Mouse (Mus musculus) midbrain, embryonic 15.5 days (tissue): ENCODE results near the gene Acd. TPM values are rescaled to one million over a fixed set of nuclear protein-coding genes. Genes with fewer than 3 reads are reported as not detected.
A peak's percentile ranks its signal among the peaks of the same experiment; 100 is the strongest.

ENCODE experiments used
- ATAC-seq: fragments of 200-750 bp; cut with Nextera tagmentation; replicated peaks from 2 replicates; pipeline ENCODE4 v1.8.0; 2017; ENCODE audit warnings: moderate TSS enrichment
- H3K27ac ChIP-seq: fragments of 300-500 bp; sonication (generic); 2 replicates; pipeline ENCODE4 v1.5.1; 2015; ENCODE audit warnings: mild to moderate bottlenecking, inconsistent platforms
- H3K27me3 ChIP-seq: fragments of 300-500 bp; sonication (generic); replicated peaks from 2 replicates; pipeline ENCODE4 v1.6.1; 2015; ENCODE audit warnings: inconsistent platforms
- H3K36me3 ChIP-seq: fragments of 300-500 bp; sonication (generic); replicated peaks from 2 replicates; pipeline ENCODE4 v1.6.1; 2015; ENCODE audit warnings: inconsistent platforms
- H3K4me1 ChIP-seq: fragments of 300-500 bp; sonication (generic); 2 replicates; pipeline ENCODE4 v1.6.1; 2015; ENCODE audit warnings: inconsistent platforms
- H3K4me2 ChIP-seq: fragments of 300-500 bp; sonication (generic); 2 replicates; pipeline ENCODE4 v1.6.1; 2015; ENCODE audit warnings: inconsistent platforms, mild to moderate bottlenecking, moderate library complexity
- H3K4me3 ChIP-seq: fragments of 300-500 bp; sonication (generic); 2 replicates; pipeline ENCODE4 v1.5.1; 2015; ENCODE audit warnings: mild to moderate bottlenecking, inconsistent platforms
- H3K9ac ChIP-seq: fragments of 300-500 bp; sonication (generic); 2 replicates; pipeline ENCODE4 v1.6.1; 2015; ENCODE audit warnings: mild to moderate bottlenecking, inconsistent platforms
- H3K9me3 ChIP-seq: fragments of 300-500 bp; sonication (generic); 2 replicates; pipeline ENCODE4 v1.6.1; 2016; ENCODE audit warnings: inconsistent platforms
- WGBS: fragments of 180-500 bp; shearing (Covaris S2); methylation state at CpG from one replicate; pipeline ENCODE4 v1.1.7; 2015; ENCODE audit warnings: mixed read lengths; 5-methylcytosine and 5-hydroxymethylcytosine counted together
- polyA plus RNA-seq: library from polyadenylated mRNA; unstranded; fragments of >200 nt; fragmentation: Nextera tagmentation; extraction: Ambion mirVana; gene quantifications from 2 replicates; pipeline ENCODE4 v1.2.1, GENCODE M21; 2015

The Acd gene
- polyA plus RNA-seq: 104 and 106 TPM in 2 replicates

DNA sequence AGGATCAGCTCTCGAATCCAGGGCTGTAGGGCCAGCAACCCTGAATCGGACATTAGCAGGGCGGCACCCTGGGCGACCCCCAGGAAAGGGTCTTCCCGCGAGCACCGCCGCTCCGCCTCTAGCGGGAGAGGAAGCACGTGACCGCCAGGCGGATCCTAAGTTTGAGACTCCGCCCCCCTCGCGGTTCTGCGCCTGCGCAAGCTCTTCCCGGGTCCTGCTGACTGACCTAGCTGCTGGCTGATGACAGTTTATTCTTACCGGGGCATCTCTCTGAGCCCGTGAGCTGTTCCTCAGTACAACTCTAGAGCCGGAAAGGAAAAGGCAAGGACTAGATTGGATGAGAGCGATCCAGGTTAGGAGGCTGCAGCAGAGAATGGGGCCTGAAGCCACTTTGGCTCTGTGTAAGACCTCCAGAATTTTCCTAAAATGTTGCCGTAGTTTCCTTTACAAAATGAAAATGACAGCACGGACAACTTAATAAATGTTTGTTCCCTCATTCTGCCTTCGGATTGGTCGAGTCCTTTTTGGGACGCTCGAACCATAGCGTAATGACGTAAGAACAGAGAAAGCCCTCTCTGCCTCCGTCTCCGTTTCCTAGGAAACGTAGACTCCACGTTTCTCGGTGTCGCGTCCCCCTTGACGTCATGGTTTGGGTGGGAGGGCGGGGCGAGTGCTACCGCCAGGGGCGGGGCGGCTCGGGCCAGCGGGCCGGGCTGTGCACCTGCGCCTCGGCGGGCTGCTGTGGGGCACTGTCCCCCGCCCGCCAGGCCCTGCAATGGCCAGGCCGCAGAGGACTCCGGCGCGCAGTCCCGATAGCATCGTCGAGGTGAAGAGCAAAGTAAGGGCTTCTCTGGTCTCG is at the start of gene Acd, which contains the start of gene Pard6a:
Gene Acd, minus strand, starts transcription at position 137 of the 859 bp plus-strand sequence.
Gene Pard6a, plus strand, starts transcription at position 183 of the 859 bp plus-strand sequence.
- peaks cover 24% of the 10 kb centered on the region for H3K4me1 ChIP-seq
- no peaks in the 10 kb centered on the region for H3K9me3 ChIP-seq
- peak; percentile 79 for ATAC-seq
- H3K27me3 ChIP-seq: no peaks in the 10 kb centered on the region
- H3K9ac ChIP-seq: peak within 1 kb of the TSS; percentile 67
- under 1% methylated on average over 60 of the region's 60 CpGs for WGBS
- peak within 1 kb of the TSS; percentile 85 for H3K4me2 ChIP-seq
- H3K27ac ChIP-seq: peak within 1 kb of the TSS; percentile 92
- peaks cover 20% of the 10 kb centered on the region for H3K36me3 ChIP-seq
- peak within 1 kb of the TSS; percentile 64 for H3K4me3 ChIP-seq

DNA sequence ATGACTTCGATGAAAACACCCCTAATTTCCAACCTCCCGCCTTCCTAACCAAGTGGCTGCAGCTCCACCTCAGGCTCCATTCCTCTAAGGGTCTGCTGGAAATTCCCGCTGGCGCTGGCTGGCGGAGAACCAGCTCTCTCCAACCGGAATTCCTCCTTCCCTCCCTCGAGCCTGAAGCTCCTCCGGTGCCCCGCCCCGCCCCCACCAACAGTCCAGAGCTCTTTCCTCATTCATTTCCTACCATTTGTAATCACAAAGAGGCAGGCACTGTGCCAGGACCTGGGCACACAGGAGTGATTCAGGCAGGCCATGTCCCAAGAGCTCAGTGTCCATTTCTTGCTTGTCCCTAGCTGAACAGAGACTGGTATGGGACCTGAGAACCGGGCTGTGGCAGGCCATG is 49.7 kb upstream of the Acd start:
- ATAC-seq: 0 out of 2 replicates have a peak, but pooled peaks have one; percentile 29

DNA sequence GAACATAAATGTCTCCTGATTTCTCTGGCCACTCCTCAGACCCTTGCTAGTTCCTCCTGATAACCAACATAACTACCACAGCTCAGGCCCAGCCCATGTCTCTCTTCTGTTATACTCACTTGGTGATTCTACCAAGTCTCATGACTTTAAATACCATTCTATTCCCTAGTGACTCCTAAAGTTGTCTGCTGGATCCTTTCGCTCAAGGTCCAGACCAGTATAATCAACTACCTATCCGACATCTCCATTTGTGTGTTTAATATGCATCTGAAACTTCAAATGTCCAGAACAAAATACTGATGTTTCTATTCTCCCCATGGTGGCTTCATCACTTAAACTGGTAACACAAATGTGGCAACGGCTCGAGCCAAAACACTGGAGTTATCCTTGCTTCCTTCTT is 42.4 kb upstream of the Acd start:
- Histone ChIP-seq H3K36me3 (no peaks in the 10 kb centered on the region; the same call in 1 of the 2 replicates), H3K27me3 (no peaks in the 10 kb centered on the region), H3K9ac (no peak overlapping the region), H3K4me1 (no peaks in the 10 kb centered on the region; the same call in 1 of the 2 replicates), H3K9me3 (no peaks in the 10 kb centered on the region), H3K27ac (no peak overlapping the region), H3K4me2 (no peak overlapping the region), H3K4me3 (no peak overlapping the region)
- WGBS: 91% methylated on average over 4 of the region's 4 CpGs
- ATAC-seq: no peak

More for the DNA sequence above, 49.7 kb upstream of the Acd start:
- Histone ChIP-seq H3K36me3 (no peaks in the 10 kb centered on the region), H3K27ac (peak overlapping the region; percentile 51; the same call in 1 of the 2 replicates), H3K4me3 (no peak overlapping the region), H3K9ac (no peak overlapping the region; the same call in 1 of the 2 replicates), H3K27me3 (no peaks in the 10 kb centered on the region), H3K9me3 (no peaks in the 10 kb centered on the region), H3K4me1 (peaks cover 42% of the 10 kb centered on the region), H3K4me2 (peak overlapping the region; percentile 16)
- WGBS: 9% methylated on average over 11 of the region's 11 CpGs

DNA sequence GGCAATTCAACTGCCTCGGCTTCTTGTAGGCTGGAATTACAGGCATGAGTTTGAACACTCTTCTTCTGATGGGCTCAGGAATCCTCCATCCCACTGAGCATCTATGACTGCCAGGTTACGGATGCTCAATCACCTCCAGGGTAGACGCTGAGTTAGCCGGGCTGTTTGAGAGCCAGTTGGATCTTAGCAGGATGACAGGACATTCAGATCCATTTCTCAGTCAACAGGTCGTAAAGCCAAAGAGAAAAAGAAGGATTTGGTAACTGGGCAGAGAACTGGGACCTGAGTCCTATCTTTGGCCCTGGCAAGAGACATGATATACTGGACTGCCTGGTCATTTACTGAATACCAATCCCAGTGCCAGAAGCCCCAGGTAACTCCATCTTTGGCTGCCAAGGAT is 38.3 kb upstream of the Acd start:
- Histone ChIP-seq H3K9ac (no peak overlapping the region), H3K27ac (no peak overlapping the region), H3K9me3 (no peaks in the 10 kb centered on the region), H3K4me2 (no peak overlapping the region), H3K4me3 (no peak overlapping the region), H3K27me3 (no peaks in the 10 kb centered on the region), H3K36me3 (no peaks in the 10 kb centered on the region; the same call in 1 of the 2 replicates), H3K4me1 (no peaks in the 10 kb centered on the region)
- WGBS: 93% methylated on average over 5 of the region's 5 CpGs
- no peak for ATAC-seq

DNA sequence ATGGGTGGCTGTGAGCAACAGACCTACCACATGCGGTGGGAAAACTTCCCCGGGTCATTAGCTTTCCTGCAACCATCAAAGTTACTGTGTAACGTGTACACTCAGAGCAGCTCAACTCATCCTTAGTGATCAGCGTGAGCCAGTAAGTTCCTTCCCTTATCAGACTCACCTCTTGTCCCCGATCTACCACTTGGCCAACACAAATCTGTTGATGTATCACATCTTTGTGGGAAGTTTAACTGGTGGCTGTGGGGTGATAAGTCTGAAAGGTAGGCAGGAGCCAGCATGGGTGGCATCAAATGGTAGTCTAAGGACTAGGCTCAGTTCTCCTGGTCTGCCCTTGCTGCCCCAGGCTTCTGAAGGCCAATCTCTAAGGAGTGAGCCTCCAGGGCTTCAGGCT is 31.3 kb upstream of the Acd start:
- no peak overlapping the region for H3K27ac ChIP-seq
- H3K9me3 ChIP-seq: no peaks in the 10 kb centered on the region
- H3K4me3 ChIP-seq: no peak overlapping the region
- H3K4me2 ChIP-seq: no peak overlapping the region
- no peak for ATAC-seq
- H3K4me1 ChIP-seq: no peaks in the 10 kb centered on the region
- WGBS: 95% methylated on average over 5 of the region's 5 CpGs
- no peaks in the 10 kb centered on the region for H3K27me3 ChIP-seq
- no peak overlapping the region for H3K9ac ChIP-seq
- peaks cover 8% of the 10 kb centered on the region for H3K36me3 ChIP-seq

DNA sequence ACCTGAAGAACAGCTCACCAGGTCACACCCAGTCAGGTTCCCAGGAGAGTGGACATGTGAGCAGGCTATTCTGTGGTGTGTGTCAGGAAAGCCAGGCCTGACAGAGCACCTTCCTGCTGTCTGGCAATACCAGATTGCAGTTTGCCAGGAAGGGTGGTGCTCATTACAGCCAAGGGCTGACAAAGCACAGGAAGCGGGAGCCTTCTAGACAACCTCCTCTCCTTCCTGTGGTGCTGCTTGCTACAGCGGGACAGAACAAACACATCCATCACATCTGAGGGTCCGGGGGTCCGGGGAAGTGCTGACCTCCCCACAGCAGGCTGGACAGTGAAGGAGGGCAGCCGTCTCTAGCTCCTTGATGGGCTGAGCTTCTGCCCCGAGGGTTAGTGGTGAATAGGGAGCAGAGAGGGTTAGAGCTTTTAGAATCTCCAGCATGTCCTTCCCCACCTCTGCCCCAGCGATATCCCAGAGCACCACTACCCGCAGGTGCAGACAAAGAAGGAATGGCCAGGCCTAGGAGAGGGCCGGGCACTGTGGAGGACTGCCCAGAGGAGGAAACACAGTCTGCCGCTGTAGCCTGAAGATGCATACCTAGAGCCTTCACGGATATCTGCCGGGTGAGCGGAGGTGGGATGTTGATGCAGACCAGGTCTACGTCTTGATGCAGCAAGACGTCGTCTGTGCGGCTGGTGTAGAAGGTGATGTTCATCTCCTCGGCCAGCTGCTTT is 26.7 kb upstream of the Acd start:
- peaks cover 34% of the 10 kb centered on the region for H3K36me3 ChIP-seq
- no peaks in the 10 kb centered on the region for H3K4me1 ChIP-seq
- ATAC-seq: no peak
- no peak overlapping the region for H3K4me3 ChIP-seq
- H3K9ac ChIP-seq: no peak overlapping the region
- no peaks in the 10 kb centered on the region for H3K9me3 ChIP-seq
- WGBS: 89% methylated on average over 18 of the region's 18 CpGs
- H3K4me2 ChIP-seq: no peak overlapping the region
- no peaks in the 10 kb centered on the region for H3K27me3 ChIP-seq
- no peak overlapping the region for H3K27ac ChIP-seq

DNA sequence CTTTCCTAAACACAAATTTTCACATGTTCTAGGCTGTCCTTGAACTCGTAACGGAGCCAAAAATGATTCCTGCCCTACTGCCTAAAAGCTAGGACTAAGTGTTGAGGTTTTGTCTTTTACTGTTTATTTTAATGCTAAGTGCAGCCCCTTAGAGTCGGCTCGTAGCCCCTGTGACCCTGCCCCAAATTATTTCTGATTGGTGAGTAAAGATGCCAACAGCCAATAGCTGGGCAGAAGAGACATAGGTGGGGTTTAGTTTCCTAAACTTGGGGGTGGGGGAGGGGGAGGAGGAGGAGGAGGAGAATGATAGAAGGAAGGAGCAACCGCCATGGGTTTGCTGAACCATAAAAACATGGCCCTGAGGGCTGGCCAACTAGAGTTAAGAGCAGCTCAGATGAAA is 24.8 kb upstream of the Acd start:
- ATAC-seq: no peak
- Histone ChIP-seq H3K9ac (no peak overlapping the region), H3K36me3 (peaks cover 34% of the 10 kb centered on the region), H3K27me3 (no peaks in the 10 kb centered on the region), H3K4me1 (no peaks in the 10 kb centered on the region), H3K27ac (no peak overlapping the region), H3K4me3 (no peak overlapping the region), H3K4me2 (no peak overlapping the region), H3K9me3 (no peaks in the 10 kb centered on the region)
- 82% methylated on average over 5 of the region's 5 CpGs for WGBS

DNA sequence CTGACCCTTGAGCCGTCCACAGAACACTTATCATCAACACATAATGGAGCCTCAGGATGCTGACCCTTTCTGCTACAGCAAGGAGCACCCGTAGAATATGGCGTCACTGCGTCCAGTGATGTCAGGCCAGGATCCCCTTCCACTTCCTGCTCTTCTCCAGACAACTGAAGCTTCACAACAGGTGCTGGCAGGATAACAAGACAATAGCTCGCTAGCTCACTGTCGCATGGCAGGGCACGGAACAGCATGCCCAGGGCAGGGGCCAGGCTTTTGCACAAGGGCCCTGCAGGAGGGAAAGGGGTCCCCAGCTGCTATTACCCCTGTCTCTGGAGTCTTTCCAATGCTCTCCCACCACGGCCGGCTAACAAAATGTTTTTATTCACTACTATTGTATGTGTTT is 22.0 kb upstream of the Acd start:
- no peak overlapping the region for H3K27ac ChIP-seq
- no peak for ATAC-seq
- no peaks in the 10 kb centered on the region for H3K27me3 ChIP-seq
- H3K4me1 ChIP-seq: no peaks in the 10 kb centered on the region
- peaks cover 33% of the 10 kb centered on the region for H3K36me3 ChIP-seq
- no peaks in the 10 kb centered on the region for H3K9me3 ChIP-seq
- H3K4me2 ChIP-seq: no peak overlapping the region
- no peak overlapping the region for H3K4me3 ChIP-seq
- H3K9ac ChIP-seq: no peak overlapping the region
- 92% methylated on average over 9 of the region's 9 CpGs for WGBS

DNA sequence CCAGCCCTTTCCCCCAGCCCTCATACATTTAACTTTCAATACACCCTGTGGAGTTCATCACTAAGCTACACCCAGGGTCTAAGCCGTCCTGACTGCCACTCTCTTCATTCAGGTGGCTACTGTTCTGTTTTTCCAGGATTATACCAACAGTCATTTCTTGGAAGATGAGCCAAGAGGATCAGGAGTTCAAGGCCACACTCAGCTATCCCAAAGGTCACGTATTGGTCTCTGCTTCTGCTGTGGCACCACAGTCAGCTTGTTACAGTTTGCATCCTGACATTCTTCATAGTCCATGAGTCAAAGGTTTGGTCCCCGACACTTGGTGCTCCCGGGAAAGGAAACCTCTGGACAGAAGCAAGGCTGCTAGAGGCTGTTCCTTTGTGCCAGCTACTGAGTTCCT is 18.7 kb upstream of the Acd start:
- WGBS: 83% methylated on average over 4 of the region's 4 CpGs
- no peaks in the 10 kb centered on the region for H3K9me3 ChIP-seq
- H3K36me3 ChIP-seq: peaks cover 20% of the 10 kb centered on the region; the same call in 1 of the 2 replicates
- no peak for ATAC-seq
- H3K4me3 ChIP-seq: no peak overlapping the region
- no peaks in the 10 kb centered on the region for H3K27me3 ChIP-seq
- H3K27ac ChIP-seq: no peak overlapping the region
- no peak overlapping the region for H3K4me2 ChIP-seq
- H3K4me1 ChIP-seq: no peaks in the 10 kb centered on the region
- no peak overlapping the region for H3K9ac ChIP-seq

DNA sequence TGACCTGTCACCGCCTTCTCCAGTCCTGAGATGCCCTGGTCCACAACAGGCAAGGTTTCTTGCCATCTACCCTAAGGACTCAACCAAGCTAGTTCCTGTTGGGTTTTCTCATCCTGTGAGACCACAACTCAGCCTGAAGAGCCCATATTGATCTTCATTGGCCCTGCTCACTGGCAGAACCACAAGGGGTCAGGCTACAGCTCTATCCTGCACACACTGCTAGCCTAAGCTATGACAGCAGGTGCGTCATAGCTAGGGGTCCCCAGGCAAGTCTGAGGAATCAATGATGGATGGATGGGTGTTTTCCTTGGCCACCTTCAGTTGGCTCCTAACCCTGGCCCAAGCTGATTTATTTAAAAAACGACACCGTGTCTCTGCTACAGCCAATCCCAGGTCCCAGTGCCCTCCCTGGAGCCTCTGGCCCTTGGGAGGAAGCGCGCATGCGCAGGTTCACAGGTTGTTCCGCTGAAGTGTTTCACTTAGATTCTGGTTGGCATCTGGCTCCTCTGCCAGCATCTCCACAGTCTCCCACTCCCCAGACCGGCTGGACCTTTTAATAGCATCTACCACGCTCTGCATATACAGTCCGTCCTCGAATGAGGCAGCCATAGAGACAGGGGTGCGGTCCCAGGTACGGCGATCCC is 15.5 kb upstream of the Acd start:
- no peak for ATAC-seq
- 96% methylated on average over 15 of the region's 15 CpGs for WGBS
- Histone ChIP-seq H3K9ac (no peak overlapping the region), H3K4me2 (no peak overlapping the region), H3K27me3 (no peaks in the 10 kb centered on the region), H3K4me1 (no peaks in the 10 kb centered on the region), H3K27ac (no peak overlapping the region), H3K4me3 (no peak overlapping the region), H3K9me3 (no peaks in the 10 kb centered on the region), H3K36me3 (peaks cover 7% of the 10 kb centered on the region; the same call in 1 of the 2 replicates)

DNA sequence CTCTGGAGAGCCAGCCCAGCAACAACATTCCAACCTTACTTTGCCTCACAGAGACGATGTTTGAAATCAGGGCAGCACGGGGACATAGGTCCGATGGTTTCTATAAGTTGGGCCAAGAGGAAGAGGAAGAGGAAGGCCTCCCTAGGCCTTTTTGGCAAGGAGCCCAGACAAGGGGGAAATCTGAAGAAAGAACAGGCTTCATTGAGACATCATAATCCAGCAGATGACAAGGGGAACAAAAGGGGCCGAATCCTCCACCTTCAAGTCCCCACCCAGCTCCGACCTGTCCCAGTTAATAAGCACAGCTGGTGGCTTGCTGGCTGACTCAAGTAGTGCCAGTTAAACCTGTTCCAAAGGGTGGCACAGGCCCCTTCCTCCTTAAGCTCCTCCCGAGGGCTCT is 14.1 kb upstream of the Acd start:
- peaks cover 7% of the 10 kb centered on the region; the same call in 1 of the 2 replicates for H3K36me3 ChIP-seq
- no peak overlapping the region for H3K4me3 ChIP-seq
- no peaks in the 10 kb centered on the region for H3K9me3 ChIP-seq
- no peak for ATAC-seq
- H3K4me2 ChIP-seq: no peak overlapping the region
- no peaks in the 10 kb centered on the region for H3K27me3 ChIP-seq
- H3K9ac ChIP-seq: no peak overlapping the region
- no peak overlapping the region for H3K27ac ChIP-seq
- no peaks in the 10 kb centered on the region for H3K4me1 ChIP-seq
- 77% methylated on average over 6 of the region's 6 CpGs for WGBS

DNA sequence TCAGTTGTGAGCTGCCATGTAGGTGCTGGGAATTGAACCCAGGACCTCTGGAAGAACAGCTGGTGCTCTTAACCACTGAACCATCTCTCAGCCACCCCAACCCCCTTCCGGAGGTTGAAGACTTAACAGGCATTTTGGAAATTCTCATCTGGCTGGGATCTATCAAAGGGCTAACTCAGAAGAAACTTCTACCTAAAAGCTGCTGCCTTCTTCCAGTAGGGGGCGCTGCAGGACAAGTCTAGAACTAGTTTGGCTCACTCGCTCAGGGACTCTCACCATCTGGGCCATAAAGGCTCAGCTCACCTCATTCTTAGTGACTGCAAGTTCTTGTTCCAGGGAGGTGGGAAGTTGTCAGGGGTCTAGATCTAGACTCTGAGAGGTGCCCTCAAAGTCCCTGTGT is 13.2 kb upstream of the Acd start:
- 10% methylated on average over 3 of the region's 3 CpGs for WGBS
- Histone ChIP-seq H3K36me3 (peaks cover 7% of the 10 kb centered on the region; the same call in 1 of the 2 replicates), H3K9ac (no peak overlapping the region), H3K27me3 (no peaks in the 10 kb centered on the region), H3K4me2 (no peak overlapping the region), H3K4me1 (no peaks in the 10 kb centered on the region), H3K27ac (no peak overlapping the region), H3K9me3 (no peaks in the 10 kb centered on the region), H3K4me3 (no peak overlapping the region)
- ATAC-seq: no peak
